Mouse (Mus musculus) small intestine, adult 2 months (tissue): Measurements from ENCODE around the gene Strap.

Experiments
- CTCF ChIP-seq: fragments of 200-500 bp; IDR thresholded peaks from 2 replicates; pipeline ENCODE4 v1.5.1; 2012; ENCODE audit warnings: low read depth, mild to moderate bottlenecking, control low read depth, inconsistent platforms, low read length, moderate library complexity, mixed read lengths; ENCODE audit not compliant: insufficient replicate concordance, insufficient read length; ENCODE audit errors: extremely low read depth
- POLR2A ChIP-seq: fragments of 200-500 bp; IDR thresholded peaks from 2 replicates; pipeline ENCODE4 v1.6.1; 2012; ENCODE audit warnings: low read depth, mild to moderate bottlenecking, control low read depth, inconsistent platforms, low read length, moderate library complexity

GRCm38 (mm10) chr6:137740972-137741371, 6.1 kb downstream of the Strap start:
- no peak for TF ChIP-seq CTCF
- TF ChIP-seq POLR2A: no peak
